Mouse (Mus musculus) kidney, adult 2 months (tissue): ENCODE measurements at regions not wholly inside any gene's neighbourhood (a gene's known extent, or its start where the extent isn't known, plus 50 kb on each side); places are given as distances from the start of the nearest gene placed in this dataset.

ENCODE experiments used
- CTCF ChIP-seq: fragments of 200-500 bp; conservative IDR thresholded peaks from 2 replicates; pipeline ENCODE4 v1.5.1; 2011; ENCODE audit warnings: low read depth, mild to moderate bottlenecking, control low read depth, low read length, moderate library complexity, mixed read lengths; ENCODE audit not compliant: insufficient read depth, insufficient read length
- POLR2A ChIP-seq: fragments of 200-500 bp; IDR thresholded peaks from one replicate; pipeline ENCODE4 v1.6.1; 2011; ENCODE audit warnings: low read depth, low read length, control low read depth

- TF ChIP-seq CTCF = no peak
- TF ChIP-seq POLR2A = no peak
These were observed 112.8 kb downstream of the Gm21750 start for GRCm38 (mm10) chr14:73773810-73774209.
